Mouse (Mus musculus) cerebellum, postnatal 10 days (tissue): ENCODE measurements around the gene Hist1h1d.

Source experiments
- DNase-seq, 2 experiments: peaks; one replicate each; pipeline ENCODE4 v3.0.0; 2021; ENCODE audit warnings: mixed read lengths in 2 of 2

The Hist1h1d gene

DNA sequence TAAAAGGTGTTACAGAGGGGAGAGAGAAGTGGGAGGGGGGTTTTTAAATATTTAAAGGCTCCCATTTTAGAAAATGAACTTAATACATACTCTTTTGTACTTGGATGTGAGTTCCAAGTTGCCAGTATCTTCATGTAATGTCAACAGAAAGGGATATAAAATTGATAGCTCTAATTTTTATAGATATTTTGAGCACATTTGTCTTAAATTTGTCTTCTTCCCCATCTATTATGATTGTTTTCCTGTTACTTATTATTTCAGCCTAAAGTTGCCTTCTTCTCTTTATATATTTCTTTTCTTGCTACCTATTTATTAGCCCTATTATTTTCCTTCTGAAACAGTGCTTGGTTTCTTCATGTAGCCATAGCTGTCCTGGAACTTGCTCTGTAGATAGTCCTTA, at the start of gene Hist1h1d:
Hist1h1d (plus strand) TSS at position 301 of the 400 bp plus-strand sequence.
- DNase-seq, result no peak

DNA sequence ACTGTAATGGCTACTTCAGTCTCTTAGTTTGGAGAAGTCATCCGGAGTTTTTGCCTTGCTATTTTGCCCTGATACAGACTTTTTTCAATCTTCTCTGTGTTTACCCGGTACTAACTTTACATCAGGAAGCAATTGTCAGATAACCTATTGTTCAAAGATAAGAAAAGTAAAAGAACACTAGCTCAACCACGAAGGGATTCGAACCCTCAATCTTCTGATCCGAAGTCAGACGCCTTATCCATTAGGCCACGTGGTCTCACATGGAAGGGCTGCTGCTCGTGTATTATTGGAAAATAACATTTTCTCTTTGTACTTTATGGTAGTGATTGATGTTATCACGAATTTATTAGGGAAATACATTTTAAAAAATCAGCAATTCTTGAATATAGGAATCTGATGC, 49.3 kb upstream of the Hist1h1d start:
- DNase-seq, result peak; percentile 75 to 77

DNA sequence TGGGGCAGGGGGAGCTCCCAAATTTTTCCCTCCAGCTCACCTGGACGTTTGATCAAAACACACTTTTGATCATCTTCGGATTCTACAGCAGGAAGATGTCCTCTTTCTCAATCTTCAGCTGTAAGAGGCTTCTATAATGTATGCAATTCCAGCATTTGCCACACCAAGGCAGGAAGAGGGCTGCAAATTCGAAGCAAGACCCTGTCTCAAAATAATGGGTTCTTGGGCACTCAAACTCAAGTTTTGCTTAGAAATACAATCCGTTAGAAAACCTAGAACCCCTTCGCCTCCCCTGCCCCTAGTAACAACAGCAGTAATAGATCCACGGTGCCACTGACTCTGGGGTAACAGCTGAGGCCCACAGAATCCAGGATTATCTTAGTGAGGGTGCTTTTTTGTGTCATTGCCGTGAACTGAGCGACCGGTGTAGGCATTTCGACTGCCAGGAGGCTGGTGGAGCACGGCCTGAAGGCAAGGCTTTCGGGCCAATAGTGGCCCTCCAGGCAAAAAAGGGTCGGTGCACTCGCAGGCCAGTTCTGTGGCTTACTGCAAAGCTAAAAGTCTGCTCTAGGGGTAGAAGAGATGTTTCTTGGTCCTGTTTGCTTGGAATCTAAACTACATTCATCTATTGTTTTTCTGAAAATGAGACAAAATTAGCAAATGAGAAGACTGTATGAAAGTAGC, 47.3 kb upstream of the Hist1h1d start:
- DNase-seq, result no peak

DNA sequence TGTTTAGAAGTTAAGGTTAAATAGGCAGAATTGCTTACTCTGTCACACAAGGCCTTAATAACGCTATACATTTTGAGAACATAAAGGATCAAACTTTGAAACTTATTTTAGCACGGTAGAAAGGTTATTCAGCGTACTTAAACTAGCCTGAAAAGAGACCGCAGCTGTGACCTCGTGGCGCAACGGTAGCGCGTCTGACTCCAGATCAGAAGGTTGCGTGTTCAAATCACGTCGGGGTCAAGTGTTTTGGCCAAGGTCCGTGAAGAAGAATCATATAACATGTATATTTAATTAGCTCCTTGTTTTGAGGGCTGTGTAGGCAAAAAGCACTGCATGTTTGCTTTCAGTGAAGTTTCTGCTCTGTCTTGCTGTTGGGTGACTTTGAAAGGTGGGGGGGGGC, 46.7 kb upstream of the Hist1h1d start:
- peak; percentile 51 to 66 for DNase-seq

GRCm38 (mm10) chr13:23506819-23507515, 46.1 kb upstream of the Hist1h1d start:
- DNase-seq, result no peak

- DNase-seq, result no peak
Observed at GRCm38 (mm10) chr13:23510127-23510526, 42.9 kb upstream of the Hist1h1d start.

DNA sequence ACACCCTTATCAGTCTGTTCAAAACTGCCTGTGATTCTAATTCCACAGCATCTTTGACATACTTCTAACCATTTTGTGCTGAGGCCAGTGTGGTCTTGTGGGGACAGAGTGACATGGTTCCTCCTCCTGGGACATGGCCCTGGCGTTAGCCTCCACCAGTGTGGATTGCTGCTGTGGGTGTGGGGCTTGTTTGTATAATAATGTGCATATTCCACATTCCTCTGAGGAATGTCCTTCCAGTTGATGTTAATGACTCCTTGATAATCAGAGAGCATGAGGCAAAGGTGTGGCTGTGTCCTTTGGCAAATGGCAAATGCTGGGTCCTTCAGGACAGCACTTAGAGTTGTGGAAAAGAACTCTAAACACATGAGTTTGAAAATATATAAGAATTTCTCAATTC, 39.5 kb upstream of the Hist1h1d start:
- no peak for DNase-seq

- DNase-seq, result no peak
Observed at GRCm38 (mm10) chr13:23515281-23515680, 37.8 kb upstream of the Hist1h1d start.

- peak in 1 of 2 experiments; percentile 28 for DNase-seq
Observed at GRCm38 (mm10) chr13:23515826-23516620, 37.0 kb upstream of the Hist1h1d start.

DNA sequence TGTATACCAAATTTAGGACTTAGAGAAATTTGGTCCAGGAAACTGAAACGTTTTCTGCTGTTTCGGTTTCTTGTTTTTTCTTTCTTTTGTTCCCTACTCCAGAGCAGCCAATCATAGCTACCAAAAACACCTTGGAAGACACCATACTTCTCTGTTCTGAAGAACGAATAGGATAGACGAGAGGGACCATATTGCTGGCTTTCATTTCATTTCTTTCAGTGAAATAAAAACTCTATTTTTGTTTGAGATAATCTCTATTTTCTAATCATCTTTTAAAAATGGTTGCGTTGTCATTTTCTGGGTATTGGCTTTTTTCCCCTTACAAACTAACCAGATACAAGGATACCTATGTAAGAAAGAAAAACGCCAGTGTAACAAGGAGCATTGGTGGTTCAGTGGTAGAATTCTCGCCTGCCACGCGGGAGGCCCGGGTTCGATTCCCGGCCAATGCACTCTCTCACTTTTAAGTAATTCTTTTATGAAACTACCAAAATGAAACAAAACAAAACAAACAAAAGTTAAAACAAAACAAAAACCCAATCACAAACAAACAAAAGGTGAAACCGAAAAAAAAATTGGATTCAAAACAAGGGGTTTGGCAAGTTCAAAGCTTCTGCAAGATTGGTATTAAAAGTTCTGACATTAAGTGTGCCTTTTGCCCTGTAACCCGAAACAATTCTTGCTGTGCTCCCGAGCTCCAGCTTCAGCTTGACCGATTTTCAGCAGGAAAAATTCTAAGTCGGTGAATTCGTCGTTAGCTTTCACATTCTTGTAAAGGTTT, 36.0 kb upstream of the Hist1h1d start:
- peak; percentile 84 to 91 for DNase-seq

GRCm38 (mm10) chr13:23517603-23518294, 35.3 kb upstream of the Hist1h1d start:
- peak; percentile 89 to 92 for DNase-seq

- no peak for DNase-seq
Observed at GRCm38 (mm10) chr13:23518295-23518603, 34.8 kb upstream of the Hist1h1d start.

GRCm38 (mm10) chr13:23518885-23519284, 34.2 kb upstream of the Hist1h1d start:
- peak; percentile 82 to 87 for DNase-seq

DNA sequence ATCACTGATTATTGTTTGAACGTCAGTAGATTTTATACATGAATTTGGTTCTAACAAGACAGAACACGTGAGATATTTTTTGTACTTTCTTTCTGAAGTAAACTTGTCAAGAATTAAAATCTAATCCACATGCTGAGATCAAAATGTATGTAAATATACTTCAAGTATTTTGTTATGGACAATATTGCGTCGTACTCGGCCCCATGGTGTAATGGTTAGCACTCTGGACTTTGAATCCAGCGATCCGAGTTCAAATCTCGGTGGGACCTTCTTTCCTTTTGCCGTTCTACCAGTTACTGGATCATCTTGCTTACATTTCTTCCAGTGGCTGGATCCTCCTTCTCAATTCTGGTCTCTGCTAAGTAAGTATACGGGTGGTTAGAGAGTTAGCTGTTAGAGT, 33.6 kb upstream of the Hist1h1d start:
- peak; percentile 81 to 83 for DNase-seq

- DNase-seq, result peak; percentile 79 to 81
Observed at GRCm38 (mm10) chr13:23521703-23522102, 31.4 kb upstream of the Hist1h1d start.

- no peak for DNase-seq
Observed at GRCm38 (mm10) chr13:23523976-23524375, 29.1 kb upstream of the Hist1h1d start.

DNA sequence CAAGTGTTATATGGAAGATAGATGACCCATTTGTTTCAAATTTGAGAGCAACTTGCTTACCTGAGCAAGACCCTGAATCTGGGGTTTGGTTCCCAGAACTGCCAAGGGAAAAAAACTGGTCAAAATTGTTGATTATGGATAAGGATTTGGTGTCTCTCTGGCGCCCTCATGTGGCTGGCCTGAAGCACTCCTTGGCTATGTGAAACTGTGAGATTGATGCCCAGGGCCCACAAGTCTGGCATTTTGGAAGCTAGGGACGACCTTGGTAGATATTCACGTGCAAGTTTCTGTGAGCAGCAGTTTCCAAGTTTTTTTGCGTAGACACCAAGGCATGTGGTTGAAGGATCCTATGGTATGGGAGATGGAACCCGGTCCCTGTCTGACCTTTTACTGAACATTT, 28.4 kb upstream of the Hist1h1d start:
- DNase-seq, result peak; percentile 89

GRCm38 (mm10) chr13:23525901-23526300, 27.2 kb upstream of the Hist1h1d start:
- DNase-seq, result no peak

DNA sequence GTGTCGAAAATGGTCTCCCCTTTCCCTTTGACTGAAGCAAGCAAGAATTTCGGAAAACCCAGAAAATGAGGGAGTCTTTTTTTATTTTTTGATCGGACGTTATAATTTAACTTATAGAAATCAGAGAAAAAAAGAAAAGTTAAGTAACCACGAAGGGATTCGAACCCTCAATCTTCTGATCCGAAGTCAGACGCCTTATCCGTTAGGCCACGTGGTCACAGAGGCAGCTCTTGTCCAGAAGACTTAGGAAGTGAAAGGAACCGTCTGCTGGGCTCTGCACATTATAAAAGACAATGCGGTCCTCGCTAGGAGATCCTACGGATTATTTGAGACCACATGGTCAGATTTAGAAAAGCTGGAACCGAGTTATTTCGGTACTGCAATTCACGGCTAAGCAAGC, 26.8 kb upstream of the Hist1h1d start:
- peak; percentile 96 to 98 for DNase-seq

DNA sequence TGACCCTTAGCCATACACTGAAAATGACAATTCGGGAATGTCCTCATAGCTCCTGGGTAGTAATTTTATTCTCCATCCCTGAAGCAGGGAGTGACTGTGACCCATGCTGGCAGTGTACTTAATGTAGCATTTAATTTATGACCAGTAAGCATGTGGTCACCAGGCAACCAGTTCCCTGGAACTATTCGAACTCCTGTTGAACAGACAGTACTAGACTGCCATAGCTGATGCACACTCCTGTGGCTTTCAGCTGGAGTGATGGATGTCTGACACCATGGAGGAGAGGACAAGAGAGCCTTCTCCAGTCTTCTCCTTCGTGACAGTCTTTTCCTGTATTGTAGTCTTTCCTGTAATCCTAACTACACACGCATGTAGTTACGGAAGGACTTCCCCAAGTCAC, 24.1 kb upstream of the Hist1h1d start:
- no peak for DNase-seq

DNA sequence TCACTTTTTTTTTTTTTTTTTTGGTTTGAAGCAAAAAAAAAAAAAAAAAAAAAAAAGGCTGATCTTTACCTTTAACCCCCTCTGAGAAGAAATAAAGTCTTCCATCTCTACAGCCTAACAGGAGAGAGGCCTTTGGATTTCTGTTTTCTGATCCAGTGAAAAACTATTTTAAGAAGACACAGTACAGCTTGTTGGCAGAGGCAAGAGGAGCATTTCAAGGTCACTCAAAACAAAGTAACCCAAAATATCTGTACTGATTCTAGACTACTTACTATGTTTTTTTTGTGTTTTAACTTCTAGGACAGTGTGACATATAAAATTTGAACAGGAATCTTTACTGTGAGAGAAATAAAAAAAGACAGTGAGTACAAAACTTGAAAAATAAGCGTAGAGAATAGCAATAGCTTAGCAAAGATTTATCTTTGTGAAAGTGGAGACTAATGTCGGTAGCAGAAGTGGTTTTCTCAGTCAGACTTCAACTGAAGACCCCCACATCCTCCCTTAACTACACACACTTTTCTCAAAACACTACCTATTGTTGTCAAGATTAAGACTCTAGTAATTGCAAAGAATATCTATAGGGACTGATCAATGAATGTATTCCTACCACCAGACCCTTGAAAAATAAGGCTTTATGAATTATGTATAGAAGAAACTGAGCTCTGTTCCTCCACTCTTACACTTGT, 23.4 kb upstream of the Hist1h1d start:
- DNase-seq, result no peak
